Mouse (Mus musculus): ENCODE measurements around the gene Hs3st4.

Hs3st4 gene

GRCm38 (mm10) chr7:123982461-123983038 lies at the start of gene Hs3st4:
TSS of gene Hs3st4 (plus strand) at chr7:123982869.
- DNase-seq: no peak

GRCm38 (mm10) chr7:123946836-123947235 lies 35.8 kb upstream of the Hs3st4 start:
- DNase-seq: no peak

- DNase-seq: no peak
Observed at GRCm38 (mm10) chr7:123963021-123963420, 19.6 kb upstream of the Hs3st4 start.

GRCm38 (mm10) chr7:123964559-123965142 lies 18.0 kb upstream of the Hs3st4 start:
- DNase-seq: no peak

- DNase-seq: no peak
Observed at GRCm38 (mm10) chr7:123965515-123965914, 17.2 kb upstream of the Hs3st4 start.

- DNase-seq: no peak
Observed at GRCm38 (mm10) chr7:123975441-123975840, 7.2 kb upstream of the Hs3st4 start.

DNA sequence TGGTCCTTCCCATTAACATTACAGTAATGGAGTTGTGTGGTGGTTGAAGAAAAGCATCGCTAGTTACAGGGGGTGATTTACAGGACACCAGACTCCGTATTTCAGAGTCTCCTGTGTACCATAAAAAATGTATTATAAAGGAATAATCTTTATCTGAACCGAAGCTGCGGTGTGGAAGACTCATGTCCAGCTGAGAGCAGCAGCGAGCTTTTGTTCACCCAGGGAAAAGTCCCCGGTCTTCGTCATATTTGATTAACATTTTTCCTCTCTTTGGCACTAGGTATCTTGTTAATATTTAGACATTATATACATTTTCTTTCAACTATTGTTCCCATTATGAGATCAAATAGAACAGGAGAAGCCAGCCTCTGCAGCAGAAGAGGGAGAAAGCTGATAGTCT lies 1.2 kb upstream of the Hs3st4 start:
- no peak for DNase-seq

GRCm38 (mm10) chr7:123982010-123982409 lies 659 bp upstream of the Hs3st4 start:
- no peak for DNase-seq

DNA sequence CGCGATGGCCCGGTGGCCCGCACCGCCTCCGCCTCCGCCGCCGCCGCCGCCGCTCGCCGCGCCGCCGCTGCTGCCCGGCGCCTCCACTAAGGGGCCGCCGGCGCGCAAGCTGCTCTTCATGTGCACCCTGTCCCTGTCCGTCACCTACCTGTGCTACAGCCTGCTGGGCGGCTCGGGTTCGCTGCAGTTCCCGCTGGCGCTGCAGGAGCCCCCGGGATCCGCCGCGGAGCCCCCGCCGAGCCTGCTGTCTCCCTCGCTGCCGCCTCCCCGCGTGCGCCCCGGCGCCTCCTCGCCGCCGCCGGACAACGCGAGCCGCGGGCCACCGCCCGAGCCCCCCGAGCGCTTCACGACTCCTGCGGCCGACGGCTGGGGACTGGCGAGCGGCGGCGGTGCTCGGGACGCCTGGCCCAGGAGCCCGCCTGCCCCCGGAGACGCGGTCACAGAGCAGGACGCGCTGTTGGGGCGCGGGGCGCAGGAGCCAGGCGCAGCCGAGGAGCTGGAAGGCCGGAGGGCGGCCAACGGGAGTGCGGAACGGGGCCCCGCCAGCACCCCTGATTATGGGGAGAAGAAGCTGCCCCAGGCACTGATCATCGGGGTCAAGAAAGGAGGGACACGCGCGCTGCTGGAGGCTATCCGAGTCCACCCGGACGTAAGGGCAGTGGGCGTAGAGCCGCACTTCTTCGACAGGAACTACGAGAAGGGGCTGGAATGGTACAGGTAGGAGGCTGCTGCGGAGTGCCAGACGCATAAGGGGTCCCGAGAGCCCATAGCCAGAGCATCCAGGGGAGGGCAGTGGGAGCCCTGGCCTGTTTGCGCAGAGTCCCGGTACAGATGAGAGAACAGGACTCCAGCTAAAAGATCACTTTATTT lies 743 bp downstream of the Hs3st4 start:
- no peak for DNase-seq

- no peak for DNase-seq
Observed at GRCm38 (mm10) chr7:123992121-123992520, 9.5 kb downstream of the Hs3st4 start.

DNA sequence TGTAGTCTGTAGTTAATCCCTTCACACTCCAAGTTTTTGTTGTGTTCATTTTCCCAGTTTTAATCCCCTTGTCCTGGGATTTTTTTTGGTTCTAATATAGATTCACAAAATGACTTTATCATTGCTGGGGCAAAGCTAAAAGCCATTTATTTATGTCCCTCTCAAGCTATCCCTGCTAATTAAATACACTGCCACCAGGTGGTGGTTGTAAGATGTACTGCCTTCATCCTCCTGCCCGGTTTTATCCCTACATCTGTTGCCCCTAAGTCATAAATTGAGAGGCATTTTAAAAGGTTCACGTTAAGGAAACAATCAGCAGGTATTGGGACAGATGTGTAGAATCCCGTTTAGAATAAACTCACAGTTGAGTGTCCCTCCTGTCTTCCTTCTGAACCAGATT lies 14.6 kb downstream of the Hs3st4 start:
- no peak for DNase-seq

GRCm38 (mm10) chr7:123998601-123999000 lies 15.9 kb downstream of the Hs3st4 start:
- DNase-seq: no peak

DNA sequence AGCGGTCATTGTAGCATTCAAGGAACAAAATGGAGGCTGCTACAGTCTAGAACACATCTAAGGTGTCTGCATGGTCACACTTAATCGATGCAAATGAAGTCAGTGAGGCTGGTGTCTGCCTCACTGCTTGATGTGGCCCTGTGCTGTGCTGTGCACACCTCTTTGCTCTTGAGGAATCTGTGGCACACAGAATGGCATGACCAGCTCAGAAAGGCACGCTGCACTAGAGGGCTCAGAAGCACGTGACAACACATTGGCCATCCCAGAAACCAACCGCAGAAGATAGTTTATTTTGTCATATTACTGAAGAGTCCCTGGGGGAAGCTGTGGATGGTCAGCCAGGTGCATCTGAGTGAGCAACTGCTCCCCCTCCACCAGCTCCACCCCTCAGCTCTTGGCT lies 44.2 kb downstream of the Hs3st4 start:
- no peak for DNase-seq

- no peak for DNase-seq
Observed at GRCm38 (mm10) chr7:124032236-124032635, 49.6 kb downstream of the Hs3st4 start.

- DNase-seq: no peak
Observed at GRCm38 (mm10) chr7:124033332-124033731, 50.7 kb downstream of the Hs3st4 start.

GRCm38 (mm10) chr7:124037281-124037700 lies 54.6 kb downstream of the Hs3st4 start:
- no peak for DNase-seq

- no peak for DNase-seq
Observed at GRCm38 (mm10) chr7:124039142-124039541, 56.5 kb downstream of the Hs3st4 start.

DNA sequence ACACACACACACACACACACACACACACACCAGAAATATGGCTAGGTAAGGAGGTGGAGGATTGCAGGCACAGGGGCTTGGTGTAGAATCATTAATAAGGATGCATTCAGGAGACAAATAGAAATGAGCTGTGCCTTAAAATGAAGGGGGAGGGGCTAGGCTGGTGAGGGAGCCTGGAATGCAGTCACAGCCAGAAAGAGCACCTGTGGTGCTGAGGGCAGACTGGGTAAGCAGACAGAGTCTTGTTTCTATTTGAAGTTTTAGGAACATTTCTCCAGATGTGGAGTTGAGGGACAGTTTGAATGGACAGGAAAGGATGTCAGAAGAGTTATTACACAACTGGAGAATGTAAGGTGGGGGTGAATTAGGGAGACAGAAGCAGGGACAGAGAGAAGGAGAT lies 64.7 kb downstream of the Hs3st4 start:
- DNase-seq: no peak

DNA sequence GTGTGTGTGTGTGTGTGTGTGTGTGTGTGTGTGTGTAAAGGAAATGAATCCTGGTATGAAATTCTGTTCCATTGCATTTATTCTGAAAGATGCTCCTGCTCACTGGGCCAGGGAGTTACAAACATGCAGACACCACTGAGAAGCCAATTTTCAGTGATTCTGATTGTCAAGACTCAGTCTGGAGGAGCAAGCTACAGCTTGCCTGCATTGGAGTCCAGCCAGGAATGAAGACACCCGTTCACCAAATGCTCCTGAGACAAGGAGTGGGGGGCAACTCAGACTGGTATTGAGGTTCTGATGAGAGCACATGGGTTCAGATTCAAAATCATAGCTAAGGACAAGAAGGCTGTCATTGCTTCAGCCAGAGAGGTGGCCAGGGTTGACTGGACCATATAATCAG lies 66.3 kb downstream of the Hs3st4 start:
- DNase-seq: no peak

DNA sequence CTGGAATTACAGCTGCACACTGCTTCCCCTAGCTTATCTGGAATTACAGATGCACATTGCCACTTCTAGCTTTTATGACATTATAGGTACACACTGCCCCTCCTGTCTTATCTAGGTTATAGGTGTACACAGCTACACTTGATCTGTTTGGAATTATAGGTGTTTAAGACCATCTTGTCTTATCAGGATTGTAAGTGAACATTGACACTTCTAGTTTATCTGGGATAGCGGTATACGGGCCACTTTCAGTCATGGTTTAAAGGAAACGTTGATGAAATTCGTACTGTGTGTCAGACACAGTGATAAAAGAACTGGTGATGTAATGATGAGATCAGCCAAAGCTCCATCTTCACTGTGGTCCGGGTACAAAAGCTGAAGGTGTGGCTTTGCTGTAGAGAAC lies 67.8 kb downstream of the Hs3st4 start:
- no peak for DNase-seq

GRCm38 (mm10) chr7:124083741-124084140 lies 101.1 kb downstream of the Hs3st4 start:
- no peak for DNase-seq

- peak in 1 of 2 experiments; percentile 5 for DNase-seq
Observed at GRCm38 (mm10) chr7:124129019-124129418, 146.3 kb downstream of the Hs3st4 start.

GRCm38 (mm10) chr7:124131312-124131711 lies 148.6 kb downstream of the Hs3st4 start:
- peak; percentile 78 to 84 for DNase-seq

GRCm38 (mm10) chr7:124136133-124136532 lies 153.5 kb downstream of the Hs3st4 start:
- no peak for DNase-seq

Data from lung, adult 18-20 months (tissue).